Mouse (Mus musculus): Measurements from ENCODE around the gene Hs2st1. TPM values are rescaled to one million over a fixed set of nuclear protein-coding genes. Genes with fewer than 3 reads are reported as not detected.

Hs2st1 gene
- total RNA-seq, 2 experiments from 2014 or later = 9.8 to 10.3 TPM

DNA sequence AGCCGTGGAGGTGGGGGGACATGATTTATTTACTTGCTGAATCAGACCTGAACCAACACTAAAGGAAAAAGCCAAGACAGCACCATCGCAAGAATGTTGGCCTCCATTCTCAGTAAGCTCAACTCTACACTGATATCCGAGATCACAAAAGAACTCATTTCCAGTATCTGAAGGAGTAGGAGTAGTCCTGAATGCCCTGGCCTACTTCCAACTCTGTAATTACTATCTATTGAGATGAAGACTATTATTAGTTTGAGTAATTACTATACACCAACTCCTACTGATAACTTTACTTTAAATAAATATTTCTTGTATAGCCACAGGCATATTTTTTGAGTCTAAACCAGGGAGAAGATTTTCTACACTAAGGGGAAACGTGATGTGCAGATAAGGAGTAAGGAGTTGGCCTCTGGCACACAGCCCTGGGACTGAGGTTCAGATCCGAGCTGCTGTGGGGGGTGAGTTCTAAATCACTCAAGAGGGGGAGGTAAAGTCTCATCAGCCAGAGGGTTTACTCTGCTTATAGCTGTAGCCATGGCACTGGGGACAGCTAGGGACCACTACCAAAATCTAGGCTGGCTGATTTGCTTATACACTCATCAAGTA is 109.7 kb downstream of the Hs2st1 start:
- intact Hi-C loops (cut with DNase I) = no loop called here
- DNase-seq (ENCODE audit: low spot score) = no peak

DNA sequence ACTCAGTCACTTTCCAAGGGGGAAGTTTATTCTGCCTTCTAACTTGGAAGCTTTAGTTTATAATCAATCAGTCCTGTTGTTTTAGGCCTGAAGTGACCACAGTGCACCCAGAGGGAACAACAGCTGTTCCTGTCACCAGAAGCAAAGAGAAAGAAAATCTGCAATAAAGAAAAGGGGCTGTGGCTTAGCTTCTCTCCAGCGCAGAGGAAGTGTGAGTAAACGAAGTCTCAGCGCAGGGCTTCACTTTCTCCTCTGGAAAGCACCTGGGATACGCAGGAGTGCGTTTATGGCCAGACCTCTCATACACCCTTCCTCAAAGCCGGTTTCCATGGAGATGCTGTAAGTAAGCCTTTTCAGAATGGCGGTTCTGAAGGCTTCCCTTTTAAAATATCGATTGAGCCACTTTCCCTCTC is 110.7 kb downstream of the Hs2st1 start:
- no peak for DNase-seq (ENCODE audit: low spot score)
- intact Hi-C loops (cut with DNase I) = no loop called here

DNA sequence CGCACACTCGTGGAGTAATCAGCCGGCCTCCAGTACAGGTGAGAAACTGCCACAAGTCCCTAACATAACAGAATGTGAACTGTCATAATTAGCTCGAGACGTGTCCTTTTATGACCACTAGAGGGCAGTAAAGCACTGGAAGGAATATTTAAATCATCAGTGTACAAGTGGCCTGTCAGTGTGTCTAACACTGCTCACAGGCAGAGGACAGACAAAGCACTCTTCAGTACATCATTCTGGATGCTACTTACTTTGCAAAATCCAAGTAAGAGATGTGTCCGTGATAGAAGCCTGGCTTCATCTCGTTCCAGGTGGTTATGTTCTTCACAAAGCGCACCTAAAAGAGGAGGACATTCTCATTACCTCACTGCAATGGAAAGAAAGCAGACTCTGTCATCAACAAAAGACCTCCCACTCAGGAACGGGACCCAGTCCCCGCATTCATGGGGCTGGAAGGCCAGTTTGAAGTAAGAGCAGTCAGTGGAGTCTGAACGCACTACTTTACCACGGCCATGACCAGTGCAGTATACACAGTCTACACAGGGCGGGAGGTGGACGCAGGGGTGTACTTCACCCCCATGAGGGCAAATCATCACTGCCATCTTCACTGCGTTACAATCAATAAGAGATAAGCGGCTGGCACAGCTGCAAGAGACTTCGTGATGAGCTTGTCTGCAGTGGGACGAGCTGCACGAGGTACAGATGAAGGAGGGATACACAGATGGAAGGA is 116.1 kb downstream of the Hs2st1 start:
- DNase-seq (ENCODE audit: low spot score) = no peak
- intact Hi-C loops (cut with DNase I) = loop anchor here (1.0 to 5.0 kb wide), 4 partner anchors 113 to 267 kb away; partner anchors contain the start of gene Sh3glb1

DNA sequence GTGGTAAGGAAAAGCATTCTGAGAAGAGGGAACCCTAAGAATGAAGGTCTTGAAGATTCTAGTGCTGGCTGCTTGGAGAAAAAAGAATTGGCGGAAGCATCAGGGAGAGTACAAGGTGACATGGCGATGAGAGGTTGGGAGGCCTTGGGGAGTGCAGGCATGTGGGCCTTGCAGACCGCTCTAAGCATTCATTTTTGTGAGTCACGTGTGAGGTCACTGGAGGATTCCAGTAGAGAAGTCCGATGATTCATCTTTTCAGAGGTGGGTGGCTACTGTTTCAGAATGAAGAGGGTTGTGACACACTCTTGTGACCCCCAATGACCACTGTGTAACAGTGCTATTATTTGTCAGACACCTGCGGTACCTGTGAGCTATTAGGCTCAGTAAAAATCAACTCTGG is 121.0 kb downstream of the Hs2st1 start:
- intact Hi-C loops (cut with DNase I) = no loop called here
- DNase-seq (ENCODE audit: low spot score) = no peak

DNA sequence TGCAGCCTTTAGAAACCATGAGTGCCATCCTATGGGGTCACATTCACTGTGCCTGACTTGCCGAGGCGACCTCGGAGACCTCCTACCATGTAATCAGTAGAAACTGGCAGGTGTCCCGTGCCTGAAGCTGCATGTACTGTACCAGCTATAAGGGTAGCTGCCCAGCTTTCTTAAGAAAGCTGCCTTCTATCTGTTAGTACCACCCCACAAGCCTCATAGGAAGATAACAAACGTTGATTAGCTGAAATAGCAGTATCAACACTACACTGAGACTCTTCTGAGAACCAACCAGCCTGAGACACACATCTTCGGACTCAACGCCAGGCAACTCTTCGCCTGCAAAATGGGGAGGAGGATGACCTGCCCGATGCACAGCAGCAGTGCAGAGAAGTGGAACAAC is 122.1 kb downstream of the Hs2st1 start:
- intact Hi-C loops (cut with DNase I) = no loop called here
- DNase-seq (ENCODE audit: low spot score) = no peak

DNA sequence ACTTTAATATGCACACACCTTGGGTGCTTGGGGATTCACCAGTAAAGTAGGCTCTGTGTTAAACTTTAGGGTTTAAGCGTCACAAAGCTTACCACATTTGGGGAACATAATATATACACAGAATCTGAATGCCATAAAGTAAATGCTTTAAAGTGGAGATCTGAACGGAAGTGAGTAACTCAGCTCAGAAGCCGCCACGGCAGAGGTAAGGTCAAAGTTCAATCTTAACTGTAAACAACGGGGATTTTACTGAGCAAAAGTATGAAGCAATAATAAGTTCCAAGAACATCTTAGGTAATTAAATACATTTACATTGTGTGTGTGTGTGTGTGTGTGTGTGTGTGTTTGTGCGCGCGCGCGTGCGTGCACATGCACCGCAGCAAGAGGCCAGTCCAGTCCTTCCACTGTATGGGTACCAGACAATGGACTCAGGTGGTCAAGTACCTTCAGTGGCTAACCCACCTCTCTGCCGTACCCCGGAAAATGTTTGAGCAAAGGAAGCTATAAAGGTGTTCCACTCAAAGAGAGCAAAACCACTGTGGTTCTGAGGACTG is 123.8 kb downstream of the Hs2st1 start:
- no peak for DNase-seq (ENCODE audit: low spot score)
- intact Hi-C loops (cut with DNase I) = no loop called here

DNA sequence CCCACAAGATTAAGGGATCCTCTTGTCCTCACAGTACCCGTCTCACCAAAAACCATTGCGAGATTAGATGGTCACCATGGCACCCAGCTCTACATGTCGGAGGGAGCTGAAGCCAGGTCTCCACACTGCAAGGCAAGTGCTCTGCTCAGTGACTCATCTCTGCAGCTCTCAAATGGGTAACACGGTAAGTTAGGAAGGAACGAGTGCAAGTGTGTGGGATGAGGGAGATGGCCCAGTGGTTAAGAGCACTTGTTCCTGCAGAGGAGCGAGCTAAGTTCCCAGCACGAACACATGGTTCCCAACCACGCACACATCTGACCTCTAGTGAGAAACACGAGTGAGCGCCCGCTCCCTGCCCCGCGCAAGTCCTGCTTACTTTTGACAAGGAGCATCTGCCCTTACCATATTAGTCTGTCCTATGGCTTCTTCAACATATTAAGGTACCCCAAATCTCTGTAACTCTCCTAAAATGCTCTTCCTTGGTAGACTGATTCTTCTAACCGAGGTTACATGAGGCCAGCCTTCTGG is 132.0 kb downstream of the Hs2st1 start:
- intact Hi-C loops (cut with DNase I) = no loop called here
- no peak for DNase-seq (ENCODE audit: low spot score)

DNA sequence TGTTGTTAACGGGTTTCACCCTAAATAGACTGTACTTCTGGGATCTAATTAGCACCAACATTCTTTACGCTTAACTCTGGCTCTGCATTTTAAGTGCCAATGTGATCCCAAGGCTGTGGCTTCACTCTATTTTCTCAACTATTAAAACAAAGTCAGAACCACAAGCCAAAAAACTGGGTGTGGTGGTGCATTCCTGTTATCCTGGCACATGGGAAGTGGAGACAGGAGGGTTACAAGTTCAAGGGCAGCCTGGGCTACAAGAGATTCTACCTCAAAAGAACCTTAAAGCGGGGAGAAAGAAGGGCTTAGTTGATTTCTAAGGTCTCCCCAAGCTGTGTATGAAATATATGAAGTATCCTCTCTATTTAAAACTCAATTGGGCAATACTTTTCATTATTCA is 133.9 kb downstream of the Hs2st1 start:
- DNase-seq (ENCODE audit: low spot score) = no peak
- intact Hi-C loops (cut with DNase I) = no loop called here

DNA sequence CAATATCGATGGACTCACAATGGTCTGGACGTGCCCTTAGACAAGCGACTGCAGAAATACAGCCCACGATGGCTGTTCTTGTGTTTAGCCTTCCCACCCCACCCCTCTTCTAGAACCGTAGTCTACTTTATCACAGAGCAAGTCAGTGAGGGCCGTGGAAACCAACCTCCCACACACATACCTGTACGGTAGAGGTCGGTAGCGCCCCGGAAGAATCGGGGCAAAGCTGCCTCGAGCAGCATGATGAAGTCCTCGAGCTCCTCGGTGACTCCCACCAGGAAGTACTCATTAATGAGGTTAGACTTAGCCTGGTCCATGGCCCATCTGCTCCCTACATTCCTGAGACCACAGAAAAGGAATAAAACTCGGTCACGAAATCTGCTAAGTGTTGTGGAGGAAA is 134.7 kb downstream of the Hs2st1 start:
- DNase-seq (ENCODE audit: low spot score) = no peak
- intact Hi-C loops (cut with DNase I) = no loop called here

DNA sequence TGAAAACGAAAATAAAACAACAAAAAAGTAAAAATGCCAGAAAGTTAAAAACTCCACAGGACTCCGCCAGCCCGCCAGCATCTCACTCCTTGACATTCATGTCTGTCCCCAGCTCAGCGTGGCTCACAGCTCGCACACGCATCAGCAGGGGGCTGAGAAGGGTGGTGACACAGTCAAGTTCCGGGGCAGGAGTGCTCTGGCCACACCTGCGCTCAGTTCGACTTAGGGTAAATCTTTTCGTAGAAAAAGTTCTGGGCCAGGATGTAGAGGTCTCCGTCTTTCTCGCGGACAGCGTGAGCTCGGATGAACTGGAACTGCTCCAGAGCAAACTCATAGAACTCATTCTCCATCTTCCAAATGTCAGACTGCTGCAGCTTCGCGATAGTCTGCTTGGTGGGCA is 135.7 kb downstream of the Hs2st1 start:
- no peak for DNase-seq (ENCODE audit: low spot score)
- intact Hi-C loops (cut with DNase I) = no loop called here

DNA sequence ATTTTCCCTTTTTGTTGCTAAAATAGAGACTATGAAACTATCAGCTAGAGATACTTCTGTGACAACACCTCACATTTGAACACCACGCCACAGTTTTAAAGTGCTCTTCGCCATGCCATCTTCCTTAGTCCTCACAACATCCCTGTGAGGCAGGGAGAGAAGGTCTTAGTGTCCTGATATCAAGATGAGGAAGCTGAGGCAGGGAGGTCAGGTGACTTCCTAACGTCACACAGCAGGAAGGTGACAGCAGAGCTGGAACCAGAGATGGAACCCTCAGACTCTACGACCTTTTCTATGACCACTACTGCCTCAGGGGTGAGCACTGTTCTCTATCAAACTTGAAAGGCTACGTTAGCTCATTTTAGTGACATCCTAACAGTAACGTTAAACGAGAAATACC is 136.9 kb downstream of the Hs2st1 start:
- intact Hi-C loops (cut with DNase I) = no loop called here
- no peak for DNase-seq (ENCODE audit: low spot score)

DNA sequence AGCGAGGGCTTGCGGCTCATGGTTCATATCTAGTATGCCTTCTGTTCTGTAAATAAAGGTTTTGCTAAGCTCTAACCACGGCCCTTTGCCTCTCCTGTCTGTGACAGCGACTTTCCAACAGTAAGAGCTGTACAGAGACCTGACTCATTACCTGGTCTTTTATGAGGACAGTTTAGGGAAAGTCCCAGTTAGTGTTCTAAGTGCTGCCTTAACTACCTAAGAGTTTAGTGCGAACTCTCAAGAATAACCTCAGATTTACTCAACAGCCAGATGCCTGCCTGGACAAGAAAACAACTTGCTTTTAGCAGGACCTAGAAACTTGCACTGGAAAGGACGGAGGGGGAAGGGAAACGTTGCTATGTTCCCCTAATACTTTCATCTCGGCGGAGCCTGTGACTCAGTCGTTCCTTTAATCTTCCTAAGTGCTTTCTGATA is 137.8 kb downstream of the Hs2st1 start:
- DNase-seq (ENCODE audit: low spot score) = no peak

DNA sequence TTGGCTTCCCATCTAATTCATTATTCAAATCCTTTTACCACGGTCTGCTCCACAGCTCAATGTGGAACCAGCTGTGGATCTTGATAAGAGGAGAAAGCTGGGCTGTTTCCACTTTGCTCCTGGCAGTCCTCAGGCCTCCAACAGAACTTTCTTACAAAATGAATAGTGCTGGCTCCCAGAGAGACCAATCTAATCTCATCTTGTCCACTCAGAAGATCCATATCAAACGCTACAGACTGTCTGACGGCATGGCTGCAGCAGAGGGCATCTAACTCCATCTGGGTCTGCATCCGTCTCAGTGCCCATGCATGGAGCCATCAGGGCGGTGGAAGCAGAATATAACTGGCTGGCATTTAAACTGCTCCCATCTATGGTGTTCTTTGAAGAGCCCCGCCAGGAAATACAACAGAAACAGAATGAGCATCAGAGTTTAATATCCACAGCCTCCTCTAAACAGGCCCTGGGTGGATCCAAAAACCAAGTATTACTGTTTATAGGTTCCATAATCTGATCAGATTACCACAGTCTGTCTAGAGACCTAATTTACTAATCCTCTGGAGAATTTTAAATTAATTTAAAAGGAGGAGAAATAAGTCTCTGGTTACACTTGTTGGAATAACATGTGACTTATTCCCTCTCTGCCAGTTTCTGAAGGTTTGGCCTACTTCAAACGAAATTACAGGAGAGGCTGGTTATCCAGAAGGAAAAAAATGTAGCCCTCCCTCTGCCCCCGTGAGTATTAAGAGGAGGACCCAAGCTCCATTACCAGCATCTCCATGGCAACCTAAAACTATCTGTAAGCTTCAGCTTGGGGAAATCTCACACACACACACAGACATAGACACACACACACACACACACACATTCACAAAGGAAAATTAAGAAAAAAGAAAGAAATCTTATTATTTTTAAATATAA is 141.2 kb downstream of the Hs2st1 start:
- no peak for DNase-seq (ENCODE audit: low spot score)
- intact Hi-C loops (cut with DNase I) = no loop called here

More for the DNA sequence above, 137.8 kb downstream of the Hs2st1 start:
- intact Hi-C loops (cut with DNase I) = no loop called here

DNA sequence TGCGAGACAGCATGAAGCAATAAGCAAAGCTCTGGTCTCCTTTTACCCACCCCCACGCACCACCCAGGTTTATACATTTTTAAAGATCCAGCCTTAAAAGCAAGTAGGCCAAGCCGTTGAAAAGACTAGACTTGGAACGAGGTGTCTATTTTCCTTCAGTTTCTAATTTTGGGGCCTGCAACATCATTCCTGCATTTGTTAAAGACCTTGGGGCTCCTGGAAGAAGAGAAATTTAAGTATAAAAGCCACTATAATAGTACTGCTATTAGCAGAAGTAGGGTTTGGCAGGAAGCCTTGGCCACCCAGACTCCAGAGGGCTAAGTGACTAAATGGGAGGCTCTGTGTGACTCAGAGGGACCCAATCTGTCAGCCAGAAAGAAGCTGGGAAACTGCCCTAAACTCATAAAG is 144.9 kb downstream of the Hs2st1 start:
- intact Hi-C loops (cut with DNase I) = no loop called here
- no peak for DNase-seq (ENCODE audit: low spot score)

DNA sequence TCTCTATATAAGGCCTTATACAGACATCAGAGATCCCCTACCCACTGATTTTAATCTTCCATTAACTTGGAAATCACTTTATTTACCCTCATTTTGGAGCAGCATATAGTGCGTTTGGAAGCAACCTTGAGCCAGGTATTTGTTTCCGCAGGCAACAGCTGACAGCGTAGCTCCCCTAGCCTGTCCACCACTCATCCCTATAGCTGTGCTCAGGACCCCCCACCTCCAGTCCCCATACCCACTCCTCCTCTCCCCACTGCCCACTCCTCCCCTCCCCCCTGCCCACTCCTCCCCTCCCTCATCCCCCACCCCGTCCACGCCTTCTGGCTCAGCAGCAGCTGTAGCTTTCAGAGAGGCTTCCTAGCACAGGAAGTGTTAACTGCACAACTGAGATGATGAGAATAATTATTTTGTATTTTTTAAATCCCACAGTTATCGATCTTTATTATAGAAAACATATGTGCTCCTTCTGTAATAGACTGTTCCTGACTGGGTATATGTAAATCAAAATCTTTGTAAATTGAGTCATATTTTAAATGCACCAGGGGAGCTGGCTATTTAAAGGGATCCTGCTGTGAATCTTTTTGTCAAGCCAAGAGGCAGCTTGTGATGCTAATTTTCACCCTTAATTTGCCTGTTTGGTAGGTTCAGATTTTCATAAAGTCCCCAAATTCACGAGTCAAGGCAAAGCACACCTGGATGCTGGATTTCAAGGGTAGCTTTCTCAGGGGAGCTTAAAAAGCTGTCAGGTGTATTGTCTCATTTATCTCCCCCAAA is 148.4 kb downstream of the Hs2st1 start:
- no peak for DNase-seq (ENCODE audit: low spot score)
- intact Hi-C loops (cut with DNase I) = no loop called here

DNA sequence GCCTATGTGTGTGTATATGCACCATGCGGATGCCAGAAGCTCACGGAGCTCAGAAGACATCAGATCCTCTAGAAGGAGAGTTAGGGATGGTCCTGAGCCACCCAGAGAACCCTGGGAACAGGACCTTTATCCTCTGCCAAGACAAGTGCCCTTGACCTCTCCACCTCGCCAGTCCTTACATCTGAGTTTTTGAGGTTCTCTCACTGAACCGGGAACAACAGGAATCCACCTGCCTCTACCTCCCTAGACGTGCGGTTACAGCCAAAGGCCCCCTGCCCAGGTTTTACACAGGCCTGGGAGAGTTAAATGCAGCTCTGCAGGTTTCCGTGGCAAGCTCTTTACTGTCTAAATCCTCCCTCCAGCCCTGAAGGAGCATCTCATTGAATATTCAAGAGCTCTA is 156.2 kb downstream of the Hs2st1 start:
- no peak for DNase-seq (ENCODE audit: low spot score)
- intact Hi-C loops (cut with DNase I) = no loop called here

DNA sequence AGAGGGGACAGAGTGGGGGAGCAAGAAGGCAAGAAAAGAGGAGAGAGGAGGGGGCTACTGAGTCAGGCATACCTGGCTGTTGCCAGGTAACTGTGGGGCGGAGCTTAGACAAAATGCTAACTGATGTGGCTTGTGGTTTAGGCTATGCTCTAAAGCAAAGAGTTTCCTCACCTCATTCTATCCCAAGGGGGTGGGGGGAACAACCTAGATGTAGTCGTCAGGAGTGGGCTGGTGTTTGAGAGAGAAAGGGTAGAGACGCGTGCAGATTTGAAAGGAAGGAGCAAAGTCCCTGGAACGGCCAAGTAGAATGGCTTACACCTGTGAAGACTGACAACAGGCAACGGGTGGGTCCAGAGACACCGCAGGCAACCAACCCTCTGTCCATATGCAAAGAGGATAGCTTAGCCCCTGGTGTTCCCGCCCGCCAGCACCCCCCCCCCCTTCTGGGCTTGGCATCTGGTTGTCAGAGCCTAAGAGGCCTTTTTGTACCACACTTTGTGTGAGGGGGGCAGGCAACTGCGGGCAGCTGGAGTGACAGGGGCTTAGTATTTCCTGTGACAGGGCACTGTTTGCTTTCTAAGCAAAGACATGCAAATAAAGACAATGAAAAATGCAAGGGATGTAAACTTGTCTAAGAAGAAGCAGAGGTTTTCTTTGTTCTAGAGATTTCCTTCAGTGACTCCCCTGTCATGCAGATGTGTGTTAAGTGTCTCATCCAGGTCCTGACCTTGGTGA is 157.3 kb downstream of the Hs2st1 start:
- no peak for DNase-seq (ENCODE audit: low spot score)
- intact Hi-C loops (cut with DNase I) = no loop called here

DNA sequence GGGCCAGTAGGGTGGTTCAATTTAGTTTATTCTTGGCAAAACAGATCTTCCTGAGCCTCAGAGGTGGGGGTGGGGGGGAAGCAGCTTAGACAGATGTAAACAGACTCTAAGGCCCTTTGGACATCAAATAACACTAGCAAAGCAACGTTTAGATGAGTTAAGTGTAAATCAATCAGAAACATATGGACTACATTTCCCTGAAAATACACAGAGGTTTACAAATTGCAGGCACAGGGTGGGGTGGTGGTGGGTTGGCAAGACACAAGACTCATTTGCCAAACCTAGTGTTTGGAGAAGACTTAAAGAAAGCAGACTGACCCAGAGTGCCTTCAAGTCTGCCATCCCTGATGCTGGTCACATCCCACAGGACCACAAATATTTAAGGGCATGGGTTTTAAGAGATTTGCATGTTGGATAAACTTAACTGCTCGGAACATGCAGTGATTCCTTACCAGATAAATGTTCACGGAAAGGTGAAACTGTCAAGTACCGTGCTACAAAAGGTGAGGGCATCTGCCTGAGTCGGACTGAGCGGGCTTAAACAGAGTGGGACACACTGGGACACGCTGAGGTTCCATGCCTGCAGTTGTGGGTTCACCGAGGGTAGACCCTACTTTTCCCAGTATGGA is 158.2 kb downstream of the Hs2st1 start:
- intact Hi-C loops (cut with DNase I) = no loop called here
- no peak for DNase-seq (ENCODE audit: low spot score)
